Mouse (Mus musculus) limb, embryonic 12.5 days (tissue): Measurements from ENCODE around the gene Ephb3. TPM values are rescaled to one million over a fixed set of nuclear protein-coding genes. Genes with fewer than 3 reads are reported as not detected.

Experiments
- ATAC-seq: fragments of 200-750 bp; cut with Nextera tagmentation; 2 replicates; pipeline ENCODE4 v1.8.0; 2017; ENCODE audit warnings: low read depth, moderate TSS enrichment; ENCODE audit not compliant: insufficient number of reproducible peaks, insufficient read depth, low FRiP score, low TSS enrichment
- H3K27ac ChIP-seq: fragments of 300-500 bp; sonication (generic); 2 replicates; pipeline ENCODE4 v1.5.1; 2016; ENCODE audit warnings: mild to moderate bottlenecking, moderate library complexity
- H3K27me3 ChIP-seq: fragments of 300-500 bp; sonication (generic); 2 replicates; pipeline ENCODE4 v1.6.1; 2016; ENCODE audit warnings: mild to moderate bottlenecking, moderate library complexity
- H3K36me3 ChIP-seq: fragments of 300-500 bp; sonication (generic); 2 replicates; pipeline ENCODE4 v1.6.1; 2016; ENCODE audit warnings: mild to moderate bottlenecking, moderate library complexity
- H3K4me1 ChIP-seq: fragments of 300-500 bp; sonication (generic); replicated peaks from 2 replicates; pipeline ENCODE4 v1.6.1; 2016
- H3K4me2 ChIP-seq: fragments of 300-500 bp; sonication (generic); 2 replicates; pipeline ENCODE4 v1.6.1; 2016; ENCODE audit warnings: mild to moderate bottlenecking, moderate library complexity
- H3K4me3 ChIP-seq: fragments of 300-500 bp; sonication (generic); replicated peaks from 2 replicates; pipeline ENCODE4 v1.5.1; 2016; ENCODE audit warnings: mild to moderate bottlenecking
- H3K9ac ChIP-seq: fragments of 300-500 bp; sonication (generic); replicated peaks from 2 replicates; pipeline ENCODE4 v1.6.1; 2016; ENCODE audit warnings: mild to moderate bottlenecking, moderate library complexity
- H3K9me3 ChIP-seq: fragments of 300-500 bp; sonication (generic); 2 replicates; pipeline ENCODE4 v1.6.1; 2016; ENCODE audit warnings: mild to moderate bottlenecking, moderate library complexity
- WGBS: fragments of 180-500 bp; shearing (Covaris S2); methylation state at CpG from one replicate; pipeline ENCODE4 v1.1.7; 2016; 5-methylcytosine and 5-hydroxymethylcytosine counted together
- polyA plus RNA-seq: library from polyadenylated mRNA; unstranded; fragments of >200 nt; fragmentation: Nextera tagmentation; extraction: Ambion mirVana; gene quantifications from 2 replicates; pipeline ENCODE4 v1.2.1, GENCODE M21; 2016

Gene Ephb3
- polyA plus RNA-seq, 1 experiment from 2014 or later, result 55.4 TPM

GRCm38 (mm10) chr16:21246391-21247036 lies 42.0 kb downstream of the Ephb3 start:
- peak overlapping the region; percentile 87 for H3K27ac ChIP-seq
- H3K4me1 ChIP-seq, result peaks cover 86% of the 10 kb centered on the region
- ATAC-seq, result peak; percentile 27; the same call in 1 of the 2 replicates
- peak overlapping the region; percentile 89 for H3K4me2 ChIP-seq
- H3K9ac ChIP-seq, result peak overlapping the region; percentile 65
- H3K36me3 ChIP-seq, result no peaks in the 10 kb centered on the region
- no peaks in the 10 kb centered on the region for H3K27me3 ChIP-seq
- peak overlapping the region; percentile 43 for H3K4me3 ChIP-seq
- under 1% methylated on average over 33 of the region's 33 CpGs for WGBS
- no peaks in the 10 kb centered on the region for H3K9me3 ChIP-seq

GRCm38 (mm10) chr16:21247037-21247432 lies 42.5 kb downstream of the Ephb3 start:
- Histone ChIP-seq H3K4me2 (peak overlapping the region; percentile 89), H3K36me3 (no peaks in the 10 kb centered on the region), H3K4me3 (peak overlapping the region; percentile 43), H3K4me1 (peaks cover 81% of the 10 kb centered on the region), H3K9ac (peak overlapping the region; percentile 65), H3K27me3 (no peaks in the 10 kb centered on the region), H3K27ac (peak overlapping the region; percentile 87), H3K9me3 (no peaks in the 10 kb centered on the region)
- WGBS, result 3% methylated on average over 4 of the region's 4 CpGs
- peak; percentile 14; the same call in 1 of the 2 replicates for ATAC-seq

GRCm38 (mm10) chr16:21247871-21248712 lies 43.5 kb downstream of the Ephb3 start:
- Histone ChIP-seq H3K4me2 (peak overlapping the region; percentile 89), H3K27me3 (no peaks in the 10 kb centered on the region), H3K4me3 (peak overlapping the region; percentile 43), H3K9me3 (no peaks in the 10 kb centered on the region), H3K36me3 (no peaks in the 10 kb centered on the region), H3K4me1 (peaks cover 77% of the 10 kb centered on the region), H3K9ac (peak overlapping the region; percentile 57), H3K27ac (peak overlapping the region; percentile 24; the same call in 1 of the 2 replicates)
- ATAC-seq, result no peak
- 4% methylated on average over 38 of the region's 38 CpGs for WGBS

GRCm38 (mm10) chr16:21248713-21249531 lies 44.4 kb downstream of the Ephb3 start:
- peak overlapping the region; percentile 57 for H3K9ac ChIP-seq
- peak overlapping the region; percentile 89 for H3K4me2 ChIP-seq
- H3K36me3 ChIP-seq, result no peaks in the 10 kb centered on the region
- H3K27me3 ChIP-seq, result no peaks in the 10 kb centered on the region
- H3K27ac ChIP-seq, result peak overlapping the region; percentile 24; the same call in 1 of the 2 replicates
- H3K4me1 ChIP-seq, result peaks cover 70% of the 10 kb centered on the region
- H3K9me3 ChIP-seq, result no peaks in the 10 kb centered on the region
- 4% methylated on average over 39 of the region's 39 CpGs for WGBS
- ATAC-seq, result no peak
- H3K4me3 ChIP-seq, result peak overlapping the region; percentile 43

- no peak for ATAC-seq
- Histone ChIP-seq H3K27ac (no peak overlapping the region), H3K4me3 (no peak overlapping the region), H3K4me1 (peaks cover 34% of the 10 kb centered on the region), H3K9ac (no peak overlapping the region), H3K27me3 (no peaks in the 10 kb centered on the region), H3K9me3 (no peaks in the 10 kb centered on the region), H3K36me3 (no peaks in the 10 kb centered on the region), H3K4me2 (no peak overlapping the region)
- 39% methylated on average over 11 of the region's 11 CpGs for WGBS
These were observed 47.9 kb downstream of the Ephb3 start for GRCm38 (mm10) chr16:21252401-21252955.

- H3K27ac ChIP-seq, result no peak overlapping the region
- no peak overlapping the region for H3K9ac ChIP-seq
- H3K9me3 ChIP-seq, result no peaks in the 10 kb centered on the region
- H3K27me3 ChIP-seq, result no peaks in the 10 kb centered on the region
- H3K4me1 ChIP-seq, result peaks cover 8% of the 10 kb centered on the region
- no peak overlapping the region for H3K4me2 ChIP-seq
- 87% methylated on average over 11 of the region's 11 CpGs for WGBS
- H3K4me3 ChIP-seq, result no peak overlapping the region
- H3K36me3 ChIP-seq, result no peaks in the 10 kb centered on the region
- ATAC-seq, result no peak
These were observed 51.2 kb downstream of the Ephb3 start for GRCm38 (mm10) chr16:21255574-21256304.

- 87% methylated on average over 12 of the region's 12 CpGs for WGBS
- Histone ChIP-seq H3K9ac (no peak overlapping the region), H3K4me1 (peaks cover 8% of the 10 kb centered on the region), H3K4me2 (no peak overlapping the region), H3K36me3 (no peaks in the 10 kb centered on the region), H3K4me3 (no peak overlapping the region), H3K9me3 (no peaks in the 10 kb centered on the region), H3K27ac (no peak overlapping the region), H3K27me3 (no peaks in the 10 kb centered on the region)
- no peak for ATAC-seq
These were observed 52.2 kb downstream of the Ephb3 start for GRCm38 (mm10) chr16:21256514-21257305.

GRCm38 (mm10) chr16:21265417-21265816 lies 60.9 kb downstream of the Ephb3 start:
- Histone ChIP-seq H3K4me2 (no peak overlapping the region), H3K27ac (no peak overlapping the region), H3K9ac (no peak overlapping the region), H3K36me3 (no peaks in the 10 kb centered on the region), H3K4me3 (no peak overlapping the region), H3K9me3 (no peaks in the 10 kb centered on the region), H3K4me1 (peaks cover 11% of the 10 kb centered on the region), H3K27me3 (no peaks in the 10 kb centered on the region)
- 90% methylated on average over 7 of the region's 7 CpGs for WGBS
- no peak for ATAC-seq

- H3K4me3 ChIP-seq, result no peak overlapping the region
- no peak overlapping the region for H3K27ac ChIP-seq
- 61% methylated on average over 8 of the region's 8 CpGs for WGBS
- H3K9ac ChIP-seq, result no peak overlapping the region
- no peak for ATAC-seq
- H3K27me3 ChIP-seq, result no peaks in the 10 kb centered on the region
- H3K36me3 ChIP-seq, result no peaks in the 10 kb centered on the region
- H3K4me1 ChIP-seq, result peaks cover 46% of the 10 kb centered on the region
- H3K9me3 ChIP-seq, result no peaks in the 10 kb centered on the region
- no peak overlapping the region for H3K4me2 ChIP-seq
These were observed 65.2 kb downstream of the Ephb3 start for GRCm38 (mm10) chr16:21269775-21270174.
